Mouse (Mus musculus): ENCODE measurements around the gene Wbp4. TPM values are rescaled to one million over a fixed set of nuclear protein-coding genes. Genes with fewer than 3 reads are reported as not detected.
"Not testable (repeated sequence)": the region's sequence is repeated elsewhere in the genome, so short reads cannot be mapped to it uniquely, and the experiment has no call there.

Gene Wbp4
- polyA plus RNA-seq, 1 experiment, result 7.3 TPM

DNA sequence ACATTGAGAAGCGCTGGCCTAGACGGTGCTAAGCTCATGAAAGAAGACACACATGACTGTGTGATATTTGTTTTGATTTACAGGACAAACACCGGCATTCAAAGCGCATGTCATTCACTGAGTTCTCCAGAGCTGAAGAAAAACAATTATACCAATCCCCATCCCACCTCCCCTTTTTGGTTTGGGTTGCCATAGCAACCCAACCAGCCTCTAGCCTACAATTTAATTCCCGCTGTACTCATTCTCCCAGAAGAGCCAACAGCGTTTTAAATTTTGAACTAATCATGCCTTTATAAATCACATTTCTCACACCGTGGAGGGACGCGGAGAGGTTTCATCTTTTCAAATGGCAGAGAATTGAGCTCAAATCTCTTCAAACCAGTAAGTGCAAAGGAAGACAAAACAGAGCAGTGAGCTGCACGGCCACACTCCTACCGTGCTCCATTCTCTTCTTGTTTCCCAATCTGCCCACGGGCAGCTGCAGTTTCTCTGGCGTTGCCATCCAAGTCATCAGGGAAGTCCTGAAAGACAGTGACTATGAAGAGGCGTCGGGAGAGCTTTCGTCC, 36.2 kb downstream of the Wbp4 start:
- Histone ChIP-seq H3K36me3 (ENCODE audit: control insufficient read depth, insufficient read depth, low read length) (no peaks in the 10 kb centered on the region), H3K27me3 (ENCODE audit: control insufficient read depth, insufficient read depth, low read length) (no peaks in the 10 kb centered on the region), H3K4me3 (ENCODE audit: control insufficient read depth, insufficient read depth, low read length) (no peak overlapping the region), H3K4me1 (replicated peaks; ENCODE audit: control insufficient read depth, insufficient read depth, low read length) (no peaks in the 10 kb centered on the region), H3K27ac (ENCODE audit: control insufficient read depth, insufficient read depth, low read length) (no peak overlapping the region)
- TF ChIP-seq CTCF (IDR thresholded peaks at IDR 0.05; ENCODE audit: borderline replicate concordance, control insufficient read depth, extremely low read depth, insufficient read depth, low read length, poor library complexity) (no peak), POLR2A (IDR thresholded peaks at IDR 0.05; ENCODE audit: control insufficient read depth, extremely low read depth, insufficient read depth, low read length, poor library complexity) (no peak)
- DNase-seq, result no peak
- 93% methylated on average over 16 of the region's 16 CpGs for WGBS

GRCm38 (mm10) chr14:79444601-79445000, 36.7 kb downstream of the Wbp4 start:
- WGBS, result 94% methylated on average over 9 of the region's 9 CpGs
- TF ChIP-seq POLR2A (IDR thresholded peaks at IDR 0.05; ENCODE audit: control insufficient read depth, extremely low read depth, insufficient read depth, low read length, poor library complexity) (no peak), CTCF (IDR thresholded peaks at IDR 0.05; ENCODE audit: borderline replicate concordance, control insufficient read depth, extremely low read depth, insufficient read depth, low read length, poor library complexity) (no peak)
- H3K36me3 ChIP-seq (ENCODE audit: control insufficient read depth, insufficient read depth, low read length), result no peaks in the 10 kb centered on the region
- DNase-seq, result no peak
- H3K27me3 ChIP-seq (ENCODE audit: control insufficient read depth, insufficient read depth, low read length), result no peaks in the 10 kb centered on the region
- H3K27ac ChIP-seq (ENCODE audit: control insufficient read depth, insufficient read depth, low read length), result no peak overlapping the region
- H3K4me1 ChIP-seq (replicated peaks; ENCODE audit: control insufficient read depth, insufficient read depth, low read length), result no peaks in the 10 kb centered on the region
- no peak overlapping the region for H3K4me3 ChIP-seq (ENCODE audit: control insufficient read depth, insufficient read depth, low read length)

- TF ChIP-seq CTCF (IDR thresholded peaks at IDR 0.05; ENCODE audit: borderline replicate concordance, control insufficient read depth, extremely low read depth, insufficient read depth, low read length, poor library complexity), result no peak
- TF ChIP-seq POLR2A (IDR thresholded peaks at IDR 0.05; ENCODE audit: control insufficient read depth, extremely low read depth, insufficient read depth, low read length, poor library complexity), result no peak
- no peak overlapping the region for H3K27ac ChIP-seq (ENCODE audit: control insufficient read depth, insufficient read depth, low read length)
- H3K4me1 ChIP-seq (replicated peaks; ENCODE audit: control insufficient read depth, insufficient read depth, low read length), result no peaks in the 10 kb centered on the region
- no peaks in the 10 kb centered on the region for H3K27me3 ChIP-seq (ENCODE audit: control insufficient read depth, insufficient read depth, low read length)
- H3K4me3 ChIP-seq (ENCODE audit: control insufficient read depth, insufficient read depth, low read length), result no peak overlapping the region
- H3K36me3 ChIP-seq (ENCODE audit: control insufficient read depth, insufficient read depth, low read length), result no peaks in the 10 kb centered on the region
- DNase-seq, result no peak
- WGBS, result 25% methylated on average over 5 of the region's 5 CpGs
Measured at GRCm38 (mm10) chr14:79441441-79441840, 39.9 kb downstream of the Wbp4 start.

GRCm38 (mm10) chr14:79440655-79441054, 40.7 kb downstream of the Wbp4 start:
- Histone ChIP-seq H3K27ac (ENCODE audit: control insufficient read depth, insufficient read depth, low read length) (no peak overlapping the region), H3K36me3 (ENCODE audit: control insufficient read depth, insufficient read depth, low read length) (no peaks in the 10 kb centered on the region), H3K4me3 (ENCODE audit: control insufficient read depth, insufficient read depth, low read length) (no peak overlapping the region), H3K27me3 (ENCODE audit: control insufficient read depth, insufficient read depth, low read length) (no peaks in the 10 kb centered on the region), H3K4me1 (replicated peaks; ENCODE audit: control insufficient read depth, insufficient read depth, low read length) (no peaks in the 10 kb centered on the region)
- no peak for DNase-seq
- TF ChIP-seq CTCF (IDR thresholded peaks at IDR 0.05; ENCODE audit: borderline replicate concordance, control insufficient read depth, extremely low read depth, insufficient read depth, low read length, poor library complexity) (no peak), POLR2A (IDR thresholded peaks at IDR 0.05; ENCODE audit: control insufficient read depth, extremely low read depth, insufficient read depth, low read length, poor library complexity) (no peak)
- 93% methylated on average over 2 of the region's 2 CpGs for WGBS

DNA sequence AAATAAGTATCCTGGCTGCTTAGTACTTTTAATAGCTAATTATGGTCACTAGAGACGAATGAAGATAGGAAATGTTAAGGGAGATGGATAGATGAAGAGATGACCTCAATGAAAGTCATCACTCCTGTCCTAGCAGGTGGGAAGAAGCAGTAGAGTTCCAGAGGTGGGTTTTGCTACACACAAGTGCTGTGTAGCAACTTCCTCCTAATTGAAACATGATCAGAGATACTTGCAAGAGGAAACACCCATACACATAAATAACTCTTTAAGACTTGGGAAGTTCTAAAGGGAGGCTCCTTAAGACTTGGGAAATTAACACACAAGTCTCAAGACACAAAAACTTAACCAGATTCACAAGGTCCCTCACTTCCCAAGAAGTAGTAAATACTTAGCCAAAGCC, 47.3 kb downstream of the Wbp4 start:
- no peaks in the 10 kb centered on the region for H3K27me3 ChIP-seq (ENCODE audit: control insufficient read depth, insufficient read depth, low read length)
- no peak overlapping the region for H3K27ac ChIP-seq (ENCODE audit: control insufficient read depth, insufficient read depth, low read length)
- no peaks in the 10 kb centered on the region for H3K4me1 ChIP-seq (replicated peaks; ENCODE audit: control insufficient read depth, insufficient read depth, low read length)
- no peak for TF ChIP-seq CTCF (IDR thresholded peaks at IDR 0.05; ENCODE audit: borderline replicate concordance, control insufficient read depth, extremely low read depth, insufficient read depth, low read length, poor library complexity)
- no peak for TF ChIP-seq POLR2A (IDR thresholded peaks at IDR 0.05; ENCODE audit: control insufficient read depth, extremely low read depth, insufficient read depth, low read length, poor library complexity)
- 94% methylated on average over 1 of the region's 1 CpGs for WGBS
- no peak overlapping the region for H3K4me3 ChIP-seq (ENCODE audit: control insufficient read depth, insufficient read depth, low read length)
- no peak for DNase-seq
- H3K36me3 ChIP-seq (ENCODE audit: control insufficient read depth, insufficient read depth, low read length), result no peaks in the 10 kb centered on the region

GRCm38 (mm10) chr14:79426730-79427365, 54.5 kb downstream of the Wbp4 start:
- peak overlapping the region; percentile 47 for H3K4me3 ChIP-seq (ENCODE audit: control insufficient read depth, insufficient read depth, low read length)
- not testable (repeated sequence) for H3K36me3 ChIP-seq (ENCODE audit: control insufficient read depth, insufficient read depth, low read length); H3K4me1 ChIP-seq (replicated peaks; ENCODE audit: control insufficient read depth, insufficient read depth, low read length); H3K27me3 ChIP-seq (ENCODE audit: control insufficient read depth, insufficient read depth, low read length)
- peak; percentile 6 for DNase-seq
- peak overlapping the region; percentile 7; the same call in 1 of the 2 replicates for H3K27ac ChIP-seq (ENCODE audit: control insufficient read depth, insufficient read depth, low read length)
- WGBS, result 61% methylated on average over 16 of the region's 59 CpGs

All from thymus, adult 2 months (tissue).